Mouse (Mus musculus): Measurements from ENCODE around the gene Cacna2d2.

DNA sequence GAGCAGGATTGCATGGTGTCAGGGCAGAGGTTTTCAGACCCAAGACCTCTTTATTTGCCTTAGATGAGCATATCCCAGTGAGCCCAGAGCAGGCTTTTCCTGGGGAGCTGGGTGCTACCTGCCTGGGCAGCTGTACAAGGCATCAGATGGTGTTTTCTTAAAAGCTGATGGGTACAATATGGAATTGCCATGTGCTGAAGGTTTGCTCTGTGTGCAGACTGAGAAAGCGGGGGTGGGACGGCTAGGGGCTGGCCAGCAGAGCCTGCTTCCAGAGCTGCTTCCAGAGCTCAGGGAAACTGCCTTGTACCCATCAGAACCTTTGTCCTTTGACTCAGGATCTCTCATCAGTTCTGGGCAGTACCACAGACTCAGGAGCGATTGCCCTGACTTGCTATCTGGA is 11.7 kb upstream of the Cacna2d2 start:
- TF ChIP-seq CTCF (IDR thresholded peaks at IDR 0.05; ENCODE audit: borderline replicate concordance, insufficient read depth, low read length): no peak
- no peak for TF ChIP-seq POLR2A (IDR thresholded peaks at IDR 0.05; ENCODE audit: low read depth, low read length)

Measured in embryonic fibroblast, embryonic 13.5 days (primary cell).